Mouse (Mus musculus) small intestine, adult 2 months (tissue): ENCODE measurements at regions not wholly inside any gene's neighbourhood (a gene's known extent, or its start where the extent isn't known, plus 50 kb on each side); places are given as distances from the start of the nearest gene placed in this dataset.
A peak's percentile ranks its signal among the peaks of the same experiment; 100 is the strongest.

Experiments used
- H3K27ac ChIP-seq: fragments of 200-500 bp; 2 replicates; pipeline ENCODE4 v1.5.1; 2012; ENCODE audit warnings: low read depth, low read length, control low read depth, inconsistent platforms; ENCODE audit not compliant: insufficient read depth
- H3K27me3 ChIP-seq: fragments of 200-500 bp; 2 replicates; pipeline ENCODE4 v1.6.1; 2012; ENCODE audit warnings: mild to moderate bottlenecking, moderate library complexity, low read length, inconsistent platforms; ENCODE audit not compliant: control insufficient read depth, insufficient read depth
- H3K36me3 ChIP-seq: fragments of 200-500 bp; 2 replicates; pipeline ENCODE4 v1.6.1; 2012; ENCODE audit warnings: mild to moderate bottlenecking, low read length, control low read depth, inconsistent platforms; ENCODE audit not compliant: control insufficient read depth, insufficient read depth
- H3K4me1 ChIP-seq: fragments of 200-500 bp; 2 replicates; pipeline ENCODE4 v1.6.1; 2012; ENCODE audit warnings: low read length, inconsistent platforms, mixed read lengths; ENCODE audit not compliant: control insufficient read depth, insufficient read depth, insufficient read length
- H3K4me3 ChIP-seq: fragments of 200-500 bp; 2 replicates; pipeline ENCODE4 v1.5.1; 2012; ENCODE audit warnings: low read depth, mild to moderate bottlenecking, control low read depth, inconsistent platforms, low read length, moderate library complexity
- CTCF ChIP-seq: fragments of 200-500 bp; IDR thresholded peaks from 2 replicates; pipeline ENCODE4 v1.5.1; 2012; ENCODE audit warnings: low read depth, mild to moderate bottlenecking, control low read depth, inconsistent platforms, low read length, moderate library complexity, mixed read lengths; ENCODE audit not compliant: insufficient replicate concordance, insufficient read length; ENCODE audit errors: extremely low read depth
- POLR2A ChIP-seq: fragments of 200-500 bp; IDR thresholded peaks from 2 replicates; pipeline ENCODE4 v1.6.1; 2012; ENCODE audit warnings: low read depth, mild to moderate bottlenecking, control low read depth, inconsistent platforms, low read length, moderate library complexity
- WGBS: fragments of 180-500 bp; shearing (Covaris S2); methylation state at CpG from one replicate; pipeline ENCODE4 v1.1.7; 2018; 5-methylcytosine and 5-hydroxymethylcytosine counted together

GRCm38 (mm10) chr10:117432871-117433546 is 53.2 kb upstream of the Cpsf6 start:
- H3K27ac ChIP-seq: no peak overlapping the region
- no peak for TF ChIP-seq POLR2A
- TF ChIP-seq CTCF: no peak
- H3K4me3 ChIP-seq: peak overlapping the region; percentile 39; the same call in 1 of the 2 replicates
- WGBS: 80% methylated on average over 7 of the region's 7 CpGs
- H3K27me3 ChIP-seq: no peaks in the 10 kb centered on the region
- H3K4me1 ChIP-seq: peaks cover 10% of the 10 kb centered on the region; the same call in 1 of the 2 replicates
- no peaks in the 10 kb centered on the region for H3K36me3 ChIP-seq

DNA sequence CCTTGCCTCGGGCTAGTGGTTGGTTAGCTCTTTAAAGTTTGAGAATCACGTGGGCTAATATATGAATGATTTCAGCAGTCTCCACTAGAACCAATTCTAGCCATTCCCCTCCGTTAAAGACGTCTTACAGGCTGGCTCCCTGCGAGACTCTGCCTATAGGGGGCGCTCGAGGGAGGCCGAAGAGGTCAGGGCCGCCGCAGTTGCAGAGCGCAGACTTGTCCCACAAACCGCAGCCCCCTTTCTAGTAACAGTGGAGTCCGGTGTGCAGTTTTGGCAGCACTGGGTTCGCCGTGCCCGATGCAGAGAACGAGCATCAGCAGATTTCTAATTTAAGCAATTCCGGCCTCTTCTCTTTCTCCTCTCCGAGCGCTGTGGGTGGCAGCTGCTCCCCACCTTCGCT is 52.6 kb upstream of the Cpsf6 start:
- Histone ChIP-seq H3K27ac (no peak overlapping the region), H3K36me3 (no peaks in the 10 kb centered on the region), H3K4me1 (peaks cover 10% of the 10 kb centered on the region; the same call in 1 of the 2 replicates), H3K4me3 (peak overlapping the region; percentile 39), H3K27me3 (no peaks in the 10 kb centered on the region)
- 10% methylated on average over 21 of the region's 21 CpGs for WGBS
- TF ChIP-seq POLR2A (no peak), CTCF (peak; percentile 73; the same call in 1 of the 2 replicates)

GRCm38 (mm10) chr10:117431850-117432249 is 52.0 kb upstream of the Cpsf6 start:
- TF ChIP-seq POLR2A (no peak), CTCF (no peak)

DNA sequence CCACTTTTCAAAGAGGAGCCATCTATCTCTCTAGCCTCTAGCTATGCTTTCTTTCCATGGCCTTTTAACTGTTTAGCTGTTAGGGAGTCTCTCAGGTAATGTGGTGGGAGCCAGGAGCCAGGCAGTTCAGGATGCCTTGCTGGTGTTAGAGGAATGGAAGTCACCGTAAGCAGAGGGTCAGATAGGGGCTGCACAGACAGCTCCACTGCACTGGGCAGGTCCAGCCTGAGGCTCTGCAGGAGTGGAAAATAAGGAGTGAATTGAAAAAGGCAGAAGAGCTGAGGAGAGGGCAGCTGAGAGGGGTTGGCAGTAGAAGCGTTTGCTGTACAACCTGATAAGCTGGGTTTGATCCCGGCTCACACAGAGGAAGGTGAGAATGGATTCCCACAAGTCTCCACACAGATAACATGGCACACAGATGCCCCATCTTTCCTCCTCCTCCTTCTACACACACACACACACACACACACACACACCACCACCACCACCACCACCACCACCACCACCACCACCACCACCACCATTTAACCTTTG is 51.3 kb upstream of the Cpsf6 start:
- Histone ChIP-seq H3K4me3 (no peak overlapping the region), H3K27ac (no peak overlapping the region), H3K27me3 (no peaks in the 10 kb centered on the region), H3K36me3 (no peaks in the 10 kb centered on the region), H3K4me1 (peaks cover 10% of the 10 kb centered on the region; the same call in 1 of the 2 replicates)
- TF ChIP-seq POLR2A (no peak), CTCF (no peak)
- WGBS: 84% methylated on average over 3 of the region's 3 CpGs

More at GRCm38 (mm10) chr10:117431850-117432249, 52.0 kb upstream of the Cpsf6 start:
- Histone ChIP-seq H3K27ac (no peak overlapping the region), H3K4me3 (no peak overlapping the region), H3K27me3 (no peaks in the 10 kb centered on the region), H3K4me1 (peaks cover 10% of the 10 kb centered on the region; the same call in 1 of the 2 replicates), H3K36me3 (no peaks in the 10 kb centered on the region)
- WGBS: 75% methylated on average over 12 of the region's 12 CpGs

DNA sequence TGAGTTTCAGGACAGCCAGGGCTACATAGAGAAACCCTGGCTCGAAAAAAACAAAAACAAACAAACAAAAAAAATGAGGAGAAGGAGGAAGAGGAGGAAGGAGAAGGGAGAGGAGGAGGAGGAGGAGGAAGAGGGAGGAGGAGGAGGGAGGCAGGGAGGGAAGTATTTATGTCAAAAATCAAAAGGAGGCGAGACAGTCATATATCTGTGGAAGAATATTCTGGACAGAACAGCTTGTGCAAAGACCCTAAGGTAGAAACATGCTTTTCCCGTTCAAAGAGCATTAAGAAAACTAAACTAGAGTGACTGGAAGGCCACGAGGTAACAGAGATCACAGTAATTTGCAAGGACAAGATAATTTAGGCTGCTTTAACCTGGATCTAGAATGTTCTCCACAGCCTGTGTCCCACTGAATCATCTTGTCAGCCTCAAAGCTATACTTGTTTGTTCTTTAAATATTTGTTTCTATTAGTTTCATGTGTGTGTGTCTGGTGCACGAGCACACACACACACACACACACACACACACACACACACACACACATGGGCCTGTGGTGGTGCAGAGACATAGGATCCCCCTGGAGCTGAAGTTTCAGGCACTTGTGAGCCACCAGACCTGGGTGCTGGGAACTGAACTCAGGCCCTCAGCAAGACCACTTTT is 50.5 kb upstream of the Cpsf6 start:
- peaks cover 10% of the 10 kb centered on the region; the same call in 1 of the 2 replicates for H3K4me1 ChIP-seq
- H3K27ac ChIP-seq: no peak overlapping the region
- no peak overlapping the region for H3K4me3 ChIP-seq
- WGBS: 90% methylated on average over 5 of the region's 5 CpGs
- no peak for TF ChIP-seq POLR2A
- TF ChIP-seq CTCF: no peak
- H3K27me3 ChIP-seq: no peaks in the 10 kb centered on the region
- no peaks in the 10 kb centered on the region for H3K36me3 ChIP-seq

- H3K4me3 ChIP-seq: no peak overlapping the region
- no peaks in the 10 kb centered on the region for H3K27me3 ChIP-seq
- WGBS: 85% methylated on average over 19 of the region's 19 CpGs
- peaks cover 5% of the 10 kb centered on the region; the same call in 1 of the 2 replicates for H3K4me1 ChIP-seq
- H3K27ac ChIP-seq: no peak overlapping the region
- no peaks in the 10 kb centered on the region for H3K36me3 ChIP-seq
- TF ChIP-seq POLR2A: no peak
- TF ChIP-seq CTCF: no peak
Measured at GRCm38 (mm10) chr10:117429459-117430183, 49.8 kb upstream of the Cpsf6 start.
